Mouse (Mus musculus): ENCODE measurements around the gene Obsl1. TPM values are rescaled to one million over a fixed set of nuclear protein-coding genes. Genes with fewer than 3 reads are reported as not detected.

Obsl1 gene
- 36.4 and 37.9 TPM in 2 replicates for polyA plus RNA-seq (2012; rRNA removed)

GRCm38 (mm10) chr1:75505956-75506831 is at the start of gene Obsl1:
TSS of gene Obsl1 (minus strand) at chr1:75506452.
- no peak for DNase-seq (ENCODE audit: extremely low spot score in 1 of 2, low spot score in 1 of 2)

DNA sequence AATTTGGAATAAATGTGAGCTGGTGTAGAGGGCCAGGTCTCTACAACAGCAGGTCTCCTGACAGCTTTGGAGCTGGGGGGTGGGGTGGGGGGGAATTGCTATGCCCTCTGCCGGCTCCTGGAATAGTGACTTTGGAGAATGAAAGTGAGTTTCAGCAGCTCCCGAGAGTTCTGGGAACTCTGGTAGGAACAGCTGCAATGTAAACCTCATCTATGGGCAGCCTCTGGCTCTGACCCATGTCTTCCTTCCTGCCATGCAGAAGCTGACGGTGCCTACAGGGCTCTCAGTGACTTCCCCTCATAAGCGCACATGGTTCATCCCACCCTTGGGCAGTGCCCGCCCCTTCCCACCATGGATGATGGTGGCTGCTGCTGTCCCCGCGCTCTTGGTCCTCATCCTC is 49.4 kb upstream of the Obsl1 start:
- DNase-seq (ENCODE audit: extremely low spot score in 1 of 2, low spot score in 1 of 2): no peak

- DNase-seq (ENCODE audit: extremely low spot score in 1 of 2, low spot score in 1 of 2): no peak
Observed at GRCm38 (mm10) chr1:75550586-75550985, 44.3 kb upstream of the Obsl1 start.

- no peak for DNase-seq (ENCODE audit: extremely low spot score in 1 of 2, low spot score in 1 of 2)
Observed at GRCm38 (mm10) chr1:75549289-75550279, 43.3 kb upstream of the Obsl1 start.

DNA sequence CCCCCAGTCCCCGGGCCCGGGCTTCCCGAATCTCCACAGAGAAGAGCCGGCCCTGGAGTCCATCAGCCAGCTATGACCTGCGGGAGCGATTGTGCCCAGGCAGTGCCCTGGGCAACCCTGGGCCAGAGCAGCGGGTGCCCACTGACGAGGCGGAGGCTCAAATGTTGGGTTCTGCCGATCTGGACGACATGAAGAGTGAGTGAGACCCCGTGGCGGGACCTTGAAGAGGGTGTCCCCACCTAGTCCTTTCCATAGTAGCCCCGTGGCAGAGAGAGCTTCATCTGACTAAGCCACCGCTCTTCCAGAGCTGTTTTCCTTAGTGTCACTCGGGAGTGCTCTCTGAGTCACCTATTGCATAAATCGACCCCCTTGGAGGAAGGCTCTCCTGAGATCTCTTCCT is 42.6 kb upstream of the Obsl1 start:
- DNase-seq (ENCODE audit: extremely low spot score in 1 of 2, low spot score in 1 of 2): no peak

DNA sequence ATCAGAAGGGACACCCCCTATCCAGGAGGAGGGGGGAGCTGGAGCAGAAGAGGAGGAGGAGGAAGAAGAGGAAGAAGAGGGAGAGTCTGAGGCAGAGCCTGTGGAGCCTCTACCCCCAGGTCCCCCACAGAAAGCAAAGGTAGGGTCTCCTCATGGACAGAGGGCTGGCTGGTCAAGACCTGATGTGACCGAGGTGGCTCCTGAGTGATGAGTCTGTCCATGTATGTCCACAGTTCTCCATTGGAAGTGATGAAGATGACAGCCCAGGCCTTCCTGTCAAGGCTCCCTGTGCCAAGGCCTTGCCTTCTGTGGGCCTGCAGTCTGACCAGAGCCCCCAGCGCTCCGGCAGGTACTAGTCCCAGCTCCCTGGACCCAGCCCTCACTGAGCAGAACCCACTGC is 41.8 kb upstream of the Obsl1 start:
- DNase-seq (ENCODE audit: extremely low spot score in 1 of 2, low spot score in 1 of 2): no peak

GRCm38 (mm10) chr1:75547351-75547750 is 41.1 kb upstream of the Obsl1 start:
- DNase-seq (ENCODE audit: extremely low spot score in 1 of 2, low spot score in 1 of 2): no peak

GRCm38 (mm10) chr1:75545965-75546956 is 40.0 kb upstream of the Obsl1 start, which contains the start of gene Slc4a3:
TSS of gene Slc4a3 (plus strand) at chr1:75546266.
- DNase-seq (ENCODE audit: extremely low spot score in 1 of 2, low spot score in 1 of 2): peak in 1 of 2 experiments; percentile 72

- no peak for DNase-seq (ENCODE audit: extremely low spot score in 1 of 2, low spot score in 1 of 2)
Observed at GRCm38 (mm10) chr1:75544351-75544750, 38.1 kb upstream of the Obsl1 start.

DNA sequence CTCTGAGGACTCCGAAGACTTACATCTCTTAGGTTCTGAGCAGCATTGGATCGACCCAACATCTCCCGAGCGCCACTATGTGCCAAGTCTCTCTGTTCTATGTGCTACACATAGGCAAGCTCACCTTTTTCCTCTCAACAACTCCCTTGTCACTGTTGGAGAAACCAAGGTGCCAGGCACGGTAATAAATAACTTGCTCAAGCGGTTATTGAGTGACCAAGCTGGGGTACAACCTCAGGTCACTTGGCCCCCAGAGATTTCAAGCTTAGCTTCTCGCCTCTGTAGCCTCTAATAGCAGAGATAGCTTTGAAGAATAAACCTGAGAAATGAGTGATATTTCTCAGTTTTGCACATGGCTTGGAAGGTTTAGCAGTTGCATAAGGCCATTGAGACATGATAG is 35.2 kb upstream of the Obsl1 start:
- no peak for DNase-seq (ENCODE audit: extremely low spot score in 1 of 2, low spot score in 1 of 2)

- no peak for DNase-seq (ENCODE audit: extremely low spot score in 1 of 2, low spot score in 1 of 2)
Observed at GRCm38 (mm10) chr1:75538597-75539190, 32.4 kb upstream of the Obsl1 start.

DNA sequence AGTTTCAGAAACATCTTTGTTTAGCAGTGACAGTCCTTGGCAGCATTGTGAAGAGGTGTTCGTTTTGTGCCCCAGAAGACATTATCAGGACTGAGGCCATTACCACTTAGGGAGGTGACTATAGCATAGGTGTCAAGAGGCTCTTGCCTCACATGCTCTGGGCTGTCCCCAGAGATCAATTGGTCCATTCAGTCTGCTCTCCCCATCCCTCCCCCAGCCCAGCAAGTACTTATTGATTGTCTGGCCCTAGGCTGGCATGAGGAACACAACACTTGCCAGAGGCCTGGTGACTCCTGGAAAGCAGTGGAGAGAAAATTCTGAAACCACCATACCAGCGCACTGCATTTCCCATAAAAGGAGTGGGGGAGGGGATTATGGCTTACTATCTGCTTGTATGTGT is 31.3 kb upstream of the Obsl1 start:
- no peak for DNase-seq (ENCODE audit: extremely low spot score in 1 of 2, low spot score in 1 of 2)

DNA sequence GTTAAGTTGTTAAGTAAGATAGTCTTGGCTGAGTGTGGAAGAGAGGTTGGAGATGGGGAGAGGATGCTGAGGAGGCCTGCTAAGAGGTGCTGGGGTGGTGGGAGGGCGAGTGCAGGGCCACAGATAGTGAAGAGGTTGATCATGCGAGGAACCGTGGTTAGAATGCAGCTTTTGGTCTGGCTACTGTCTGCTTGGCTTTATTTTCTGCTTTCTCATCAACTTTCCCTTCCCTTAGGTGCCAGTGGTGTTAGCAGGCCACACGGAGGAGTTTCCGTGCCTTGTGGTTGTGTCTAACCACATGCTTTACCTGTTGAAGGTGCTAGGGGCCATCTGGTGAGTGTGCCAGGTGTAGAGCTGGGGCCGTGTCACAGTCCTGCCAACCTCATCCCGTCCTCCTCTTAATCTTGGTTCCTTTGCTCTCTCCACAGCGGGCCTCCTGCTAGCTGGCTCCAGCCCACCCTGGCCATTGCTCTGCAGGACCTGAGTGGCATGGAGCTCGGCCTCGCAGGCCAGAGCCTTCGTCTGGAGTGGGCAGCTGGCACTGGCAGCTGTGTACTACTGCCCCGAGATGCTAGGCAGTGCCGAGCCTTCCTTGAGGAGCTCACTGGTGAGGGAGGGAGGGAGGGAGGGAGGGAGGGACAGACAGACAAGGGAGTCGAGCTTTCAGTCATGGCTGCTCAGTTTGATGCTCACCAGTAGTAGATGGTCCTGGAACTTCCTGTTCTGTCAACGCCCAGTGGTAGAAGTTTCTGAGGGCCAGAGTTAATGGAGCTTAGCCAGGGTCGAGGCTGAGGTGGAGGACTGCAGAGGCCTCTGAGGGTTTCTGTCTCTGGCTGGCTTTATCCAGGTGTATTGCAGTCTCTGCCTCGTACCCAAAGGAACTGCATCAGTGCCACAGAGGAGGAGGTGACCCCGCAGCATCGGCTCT is 27.3 kb upstream of the Obsl1 start:
- no peak for DNase-seq (ENCODE audit: extremely low spot score in 1 of 2, low spot score in 1 of 2)

GRCm38 (mm10) chr1:75532280-75533172 is 26.3 kb upstream of the Obsl1 start:
- DNase-seq (ENCODE audit: extremely low spot score in 1 of 2, low spot score in 1 of 2): no peak

DNA sequence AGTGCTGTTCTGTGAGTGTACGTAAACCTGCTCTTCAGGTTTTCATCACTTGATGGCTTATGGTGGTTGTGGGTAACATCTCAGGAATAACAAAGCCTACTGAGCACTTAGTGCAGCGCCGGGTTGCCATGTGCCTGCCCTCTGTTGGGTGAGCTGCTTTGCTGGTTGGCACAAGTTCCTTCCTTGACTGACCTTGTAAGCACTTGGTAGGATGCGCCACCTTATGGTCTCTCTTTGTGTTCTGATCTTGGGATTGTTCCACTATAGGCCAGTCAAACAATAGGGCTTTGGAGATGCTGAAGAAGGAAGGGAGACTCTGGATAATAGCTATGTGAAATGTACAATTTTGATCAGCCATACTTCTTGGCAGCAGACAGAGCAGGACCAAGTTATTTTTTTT is 24.3 kb upstream of the Obsl1 start:
- no peak for DNase-seq (ENCODE audit: extremely low spot score in 1 of 2, low spot score in 1 of 2)

GRCm38 (mm10) chr1:75524679-75525078 is 18.4 kb upstream of the Obsl1 start:
- no peak for DNase-seq (ENCODE audit: extremely low spot score in 1 of 2, low spot score in 1 of 2)

- DNase-seq (ENCODE audit: extremely low spot score in 1 of 2, low spot score in 1 of 2): peak; percentile 88 to 93
Observed at GRCm38 (mm10) chr1:75521321-75522031, 15.2 kb upstream of the Obsl1 start, which contains the start of gene Stk11ip. TSS of gene Stk11ip (plus strand) at chr1:75521529.

All from frontal cortex, adult 2 months (tissue).